Mouse (Mus musculus) forebrain, embryonic 10.5 days (tissue): ENCODE data around the gene Rnf123. TPM values are rescaled to one million over a fixed set of nuclear protein-coding genes. Genes with fewer than 3 reads are reported as not detected.

Experiments
- DNase-seq: peaks from one replicate; pipeline ENCODE4 v3.0.0-alpha.2; 2017; ENCODE audit warnings: low spot score; ENCODE audit errors: extremely low spot score
- H3K27ac ChIP-seq: fragments of 300-500 bp; sonication (generic); 2 replicates; pipeline ENCODE4 v1.5.1; 2016; ENCODE audit warnings: mild to moderate bottlenecking
- H3K27me3 ChIP-seq: fragments of 300-500 bp; sonication (generic); 2 replicates; pipeline ENCODE4 v1.6.1; 2016; ENCODE audit warnings: mild to moderate bottlenecking; ENCODE audit not compliant: poor library complexity, severe bottlenecking
- H3K36me3 ChIP-seq: fragments of 300-500 bp; sonication (generic); replicated peaks from 2 replicates; pipeline ENCODE4 v1.6.1; 2016; ENCODE audit warnings: mild to moderate bottlenecking, moderate library complexity
- H3K4me1 ChIP-seq: fragments of 300-500 bp; sonication (generic); 2 replicates; pipeline ENCODE4 v1.6.1; 2016
- H3K4me3 ChIP-seq: fragments of 300-500 bp; sonication (generic); 2 replicates; pipeline ENCODE4 v1.5.1; 2016; ENCODE audit warnings: mild to moderate bottlenecking, moderate library complexity
- H3K9me3 ChIP-seq: fragments of 300-500 bp; sonication (generic); 2 replicates; pipeline ENCODE4 v1.6.1; 2016; ENCODE audit warnings: mild to moderate bottlenecking, moderate library complexity
- WGBS: fragments of 180-500 bp; shearing (Covaris S2); methylation state at CpG from one replicate; pipeline ENCODE4 v1.1.7; 2016; 5-methylcytosine and 5-hydroxymethylcytosine counted together
- polyA plus RNA-seq: library from polyadenylated mRNA; unstranded; fragments of >200 nt; fragmentation: Nextera tagmentation; extraction: Ambion mirVana; gene quantifications from 2 replicates; pipeline ENCODE4 v1.2.1, GENCODE M21; 2016

Gene Rnf123
- polyA plus RNA-seq, 1 experiment from 2014 or later = 36.2 TPM

GRCm38 (mm10) chr9:108069529-108069928 lies 13.6 kb downstream of the Rnf123 start:
- DNase-seq = no peak
- peaks cover 57% of the 10 kb centered on the region for H3K36me3 ChIP-seq
- no peaks in the 10 kb centered on the region for H3K27me3 ChIP-seq
- H3K9me3 ChIP-seq = no peaks in the 10 kb centered on the region
- 90% methylated on average over 7 of the region's 7 CpGs for WGBS
- H3K4me1 ChIP-seq = peaks cover 20% of the 10 kb centered on the region
- H3K4me3 ChIP-seq = no peak overlapping the region
- H3K27ac ChIP-seq = no peak overlapping the region

GRCm38 (mm10) chr9:108069007-108069406 lies 14.1 kb downstream of the Rnf123 start:
- H3K4me3 ChIP-seq = no peak overlapping the region
- WGBS = 92% methylated on average over 9 of the region's 9 CpGs
- H3K36me3 ChIP-seq = peaks cover 62% of the 10 kb centered on the region
- no peaks in the 10 kb centered on the region for H3K27me3 ChIP-seq
- H3K27ac ChIP-seq = no peak overlapping the region
- no peak for DNase-seq
- no peaks in the 10 kb centered on the region for H3K9me3 ChIP-seq
- peaks cover 20% of the 10 kb centered on the region for H3K4me1 ChIP-seq

GRCm38 (mm10) chr9:108067900-108068299 lies 15.2 kb downstream of the Rnf123 start:
- H3K4me3 ChIP-seq = no peak overlapping the region
- no peaks in the 10 kb centered on the region for H3K9me3 ChIP-seq
- peaks cover 67% of the 10 kb centered on the region for H3K36me3 ChIP-seq
- H3K27ac ChIP-seq = no peak overlapping the region
- DNase-seq = peak; percentile 85
- H3K27me3 ChIP-seq = no peaks in the 10 kb centered on the region
- 28% methylated on average over 8 of the region's 8 CpGs for WGBS
- H3K4me1 ChIP-seq = peaks cover 10% of the 10 kb centered on the region

- Histone ChIP-seq H3K27ac (no peak overlapping the region), H3K4me1 (peaks cover 3% of the 10 kb centered on the region; the same call in 1 of the 2 replicates), H3K36me3 (peaks cover 74% of the 10 kb centered on the region), H3K4me3 (no peak overlapping the region), H3K9me3 (no peaks in the 10 kb centered on the region), H3K27me3 (no peaks in the 10 kb centered on the region)
- WGBS = 89% methylated on average over 7 of the region's 7 CpGs
- no peak for DNase-seq
Observed at GRCm38 (mm10) chr9:108067199-108067598, 15.9 kb downstream of the Rnf123 start.

GRCm38 (mm10) chr9:108065491-108066011 lies 17.6 kb downstream of the Rnf123 start:
- H3K4me3 ChIP-seq = no peak overlapping the region
- DNase-seq = peak; percentile 49
- H3K27me3 ChIP-seq = no peaks in the 10 kb centered on the region
- peaks cover 78% of the 10 kb centered on the region for H3K36me3 ChIP-seq
- H3K4me1 ChIP-seq = peaks cover 2% of the 10 kb centered on the region; the same call in 1 of the 2 replicates
- WGBS = 53% methylated on average over 5 of the region's 5 CpGs
- H3K9me3 ChIP-seq = no peaks in the 10 kb centered on the region
- no peak overlapping the region for H3K27ac ChIP-seq

- Histone ChIP-seq H3K4me1 (peaks cover 2% of the 10 kb centered on the region; the same call in 1 of the 2 replicates), H3K9me3 (no peaks in the 10 kb centered on the region), H3K27me3 (no peaks in the 10 kb centered on the region), H3K27ac (no peak overlapping the region), H3K36me3 (peaks cover 80% of the 10 kb centered on the region), H3K4me3 (no peak overlapping the region)
- 88% methylated on average over 12 of the region's 12 CpGs for WGBS
- no peak for DNase-seq
Observed at GRCm38 (mm10) chr9:108063361-108063760, 19.8 kb downstream of the Rnf123 start.

- no peak overlapping the region for H3K4me3 ChIP-seq
- no peaks in the 10 kb centered on the region for H3K27me3 ChIP-seq
- H3K9me3 ChIP-seq = no peaks in the 10 kb centered on the region
- no peaks in the 10 kb centered on the region for H3K4me1 ChIP-seq
- peaks cover 91% of the 10 kb centered on the region for H3K36me3 ChIP-seq
- DNase-seq = no peak
- WGBS = 84% methylated on average over 3 of the region's 3 CpGs
- no peak overlapping the region for H3K27ac ChIP-seq
Observed at GRCm38 (mm10) chr9:108062142-108062541, 21.0 kb downstream of the Rnf123 start.

GRCm38 (mm10) chr9:108058291-108058690 lies 24.9 kb downstream of the Rnf123 start:
- H3K36me3 ChIP-seq = peaks cover 96% of the 10 kb centered on the region
- 96% methylated on average over 9 of the region's 9 CpGs for WGBS
- no peak for DNase-seq
- H3K9me3 ChIP-seq = no peaks in the 10 kb centered on the region
- H3K27ac ChIP-seq = no peak overlapping the region
- H3K4me1 ChIP-seq = peaks cover 2% of the 10 kb centered on the region
- no peak overlapping the region for H3K4me3 ChIP-seq
- no peaks in the 10 kb centered on the region for H3K27me3 ChIP-seq

GRCm38 (mm10) chr9:108057262-108057562 lies 25.9 kb downstream of the Rnf123 start:
- H3K27ac ChIP-seq = no peak overlapping the region
- no peak for DNase-seq
- H3K9me3 ChIP-seq = no peaks in the 10 kb centered on the region
- H3K4me1 ChIP-seq = peaks cover 13% of the 10 kb centered on the region
- no peaks in the 10 kb centered on the region for H3K27me3 ChIP-seq
- no peak overlapping the region for H3K4me3 ChIP-seq
- 89% methylated on average over 5 of the region's 5 CpGs for WGBS
- H3K36me3 ChIP-seq = peaks cover 90% of the 10 kb centered on the region

- Histone ChIP-seq H3K4me1 (peaks cover 13% of the 10 kb centered on the region), H3K27ac (no peak overlapping the region), H3K36me3 (peaks cover 90% of the 10 kb centered on the region), H3K27me3 (no peaks in the 10 kb centered on the region), H3K9me3 (no peaks in the 10 kb centered on the region), H3K4me3 (no peak overlapping the region)
- 84% methylated on average over 28 of the region's 28 CpGs for WGBS
- DNase-seq = no peak
Observed at GRCm38 (mm10) chr9:108056361-108057261, 26.5 kb downstream of the Rnf123 start.

- DNase-seq = no peak
- H3K9me3 ChIP-seq = no peaks in the 10 kb centered on the region
- H3K4me1 ChIP-seq = peaks cover 13% of the 10 kb centered on the region
- WGBS = 88% methylated on average over 6 of the region's 6 CpGs
- H3K4me3 ChIP-seq = no peak overlapping the region
- H3K27me3 ChIP-seq = no peaks in the 10 kb centered on the region
- no peak overlapping the region for H3K27ac ChIP-seq
- H3K36me3 ChIP-seq = peaks cover 92% of the 10 kb centered on the region
Observed at GRCm38 (mm10) chr9:108055661-108056237, 27.4 kb downstream of the Rnf123 start.

GRCm38 (mm10) chr9:108055061-108055460 lies 28.1 kb downstream of the Rnf123 start:
- H3K36me3 ChIP-seq = peaks cover 91% of the 10 kb centered on the region
- peaks cover 16% of the 10 kb centered on the region for H3K4me1 ChIP-seq
- 91% methylated on average over 1 of the region's 1 CpGs for WGBS
- no peaks in the 10 kb centered on the region for H3K27me3 ChIP-seq
- H3K9me3 ChIP-seq = no peaks in the 10 kb centered on the region
- no peak for DNase-seq
- no peak overlapping the region for H3K4me3 ChIP-seq
- no peak overlapping the region for H3K27ac ChIP-seq
